Mouse (Mus musculus) G1E-ER4 (cell line): ENCODE data around the gene Tle4. TPM values are rescaled to one million over a fixed set of nuclear protein-coding genes. Genes with fewer than 3 reads are reported as not detected.

Experiments
- GATA1 ChIP-seq: IDR thresholded peaks from one replicate; pipeline ENCODE4 v1.8.0; 2012; ENCODE audit warnings: low read length, inconsistent platforms
- polyA plus RNA-seq: library from polyadenylated mRNA; stranded (reverse); fragments of >175 nt; gene quantifications from 2 replicates; pipeline ENCODE4 v1.2.3, GENCODE M21; 2012

The Tle4 gene
- polyA plus RNA-seq, 1 experiment, result 5.2 TPM

DNA sequence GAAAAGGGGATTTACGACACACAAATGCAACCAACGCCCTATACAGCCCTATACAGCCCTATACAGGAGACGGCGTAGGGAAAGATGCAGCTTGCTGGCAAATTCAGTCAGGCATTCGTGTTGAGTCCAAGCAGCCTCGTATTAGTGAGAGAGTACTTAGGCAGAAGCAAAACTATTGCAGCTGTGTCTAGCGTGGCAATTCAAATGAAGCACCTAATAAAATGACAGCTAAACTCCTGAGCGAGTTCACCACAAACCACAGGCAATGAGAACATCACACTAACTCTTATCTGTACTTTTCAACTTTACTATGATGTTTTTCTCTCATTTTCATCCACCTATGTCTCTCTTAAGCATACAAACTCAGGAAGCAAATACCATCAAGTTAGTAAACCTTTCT, 131.8 kb downstream of the Tle4 start:
- no peak for TF ChIP-seq GATA1

DNA sequence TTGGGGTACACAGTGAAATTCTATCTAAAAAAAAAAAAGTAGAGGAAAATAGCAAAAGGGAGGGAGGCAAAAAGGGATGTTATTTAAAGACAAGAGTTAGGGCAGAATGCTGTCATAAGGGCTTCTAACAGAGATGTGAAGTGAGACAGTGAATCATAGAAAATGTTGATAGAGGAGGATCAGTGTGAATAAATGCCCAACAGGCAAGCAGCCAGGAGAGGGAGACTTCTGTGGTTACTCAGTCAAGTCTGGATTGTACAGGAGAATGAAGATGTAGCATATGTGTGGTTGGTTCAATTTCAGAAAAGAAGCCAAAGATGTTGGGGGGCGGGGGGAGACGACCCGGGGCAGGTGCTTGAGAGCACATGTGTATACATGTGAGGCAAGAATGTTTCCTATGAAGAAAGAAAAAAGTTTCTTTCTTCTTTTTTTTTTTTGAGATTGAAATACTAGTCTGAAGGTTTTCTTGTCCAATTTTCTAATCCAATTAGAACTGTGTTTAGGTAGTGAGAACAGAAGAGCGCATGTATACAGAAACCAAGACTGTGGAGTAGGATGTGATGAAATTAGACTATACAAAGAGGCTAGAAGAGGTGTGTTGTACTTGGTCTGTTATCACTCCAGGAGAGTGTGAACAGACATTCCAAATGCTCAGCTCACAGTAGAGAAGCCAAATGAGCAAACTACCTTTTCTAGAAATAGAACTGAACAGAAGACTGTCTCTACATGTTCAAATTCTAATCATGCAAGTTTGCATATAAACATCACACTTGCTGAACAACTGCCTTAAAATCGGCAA, 134.4 kb downstream of the Tle4 start:
- TF ChIP-seq GATA1, result no peak

GRCm38 (mm10) chr19:14453486-14453885, 144.4 kb downstream of the Tle4 start:
- no peak for TF ChIP-seq GATA1

- TF ChIP-seq GATA1, result no peak
Observed at GRCm38 (mm10) chr19:14451329-14451728, 146.5 kb downstream of the Tle4 start.

DNA sequence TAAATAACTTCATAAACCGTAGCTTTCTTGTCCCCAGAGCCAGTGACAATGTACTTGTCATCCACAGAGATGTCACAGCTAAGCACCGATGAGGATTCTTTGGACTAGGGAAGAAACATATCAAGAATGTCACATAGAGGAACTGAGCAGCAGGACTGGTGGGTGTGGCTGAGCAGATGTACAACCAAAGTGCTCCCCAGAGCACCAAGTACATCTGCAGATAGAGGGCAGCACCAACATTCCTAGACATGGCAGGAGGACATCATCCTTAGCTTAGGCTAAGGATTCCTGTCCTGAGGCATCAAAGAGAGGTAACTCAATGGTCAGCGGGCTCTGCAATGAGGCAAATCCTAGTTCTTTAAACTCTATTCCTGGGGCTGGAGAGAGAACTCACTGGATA, 148.1 kb downstream of the Tle4 start:
- no peak for TF ChIP-seq GATA1

DNA sequence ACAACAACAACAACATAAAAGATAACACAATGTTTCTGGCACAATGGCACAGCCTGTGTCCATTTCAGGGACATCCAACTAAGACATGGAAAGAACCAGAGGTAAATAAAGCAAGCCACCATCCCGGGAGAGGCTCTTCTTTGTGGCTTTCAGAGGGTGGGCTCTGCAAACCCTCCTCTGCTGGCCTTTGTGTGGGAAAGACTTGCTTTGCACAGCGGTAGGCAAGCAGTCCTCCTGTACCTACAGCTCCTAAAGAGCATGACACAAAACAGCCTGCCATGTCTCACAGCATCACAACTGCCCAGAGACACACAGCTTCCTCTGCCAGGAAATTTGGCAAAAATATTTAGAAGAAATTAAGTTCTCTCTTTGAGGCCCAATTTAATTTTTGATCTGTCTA, 149.3 kb downstream of the Tle4 start:
- TF ChIP-seq GATA1, result no peak

DNA sequence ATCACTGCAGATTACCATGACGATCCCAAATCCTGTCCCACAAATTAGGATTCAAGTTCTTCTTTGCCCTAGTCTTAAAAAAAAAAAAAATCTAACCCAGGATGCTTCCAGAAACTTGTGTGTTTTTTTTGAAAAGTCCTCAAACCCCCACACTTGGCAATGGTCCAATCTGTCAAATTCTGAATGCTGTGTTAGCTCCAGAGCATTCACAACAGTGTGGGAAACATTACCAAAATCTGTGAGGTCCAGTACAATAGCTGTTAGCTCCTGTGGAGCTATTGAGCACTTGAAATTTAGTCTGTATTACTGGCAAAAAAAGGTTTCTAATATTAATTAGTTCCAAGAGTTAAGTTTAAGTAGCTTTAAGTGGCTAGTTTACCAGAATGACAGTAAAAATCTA, 150.4 kb downstream of the Tle4 start:
- TF ChIP-seq GATA1, result no peak

GRCm38 (mm10) chr19:14441861-14442260, 156.0 kb downstream of the Tle4 start:
- TF ChIP-seq GATA1, result no peak

DNA sequence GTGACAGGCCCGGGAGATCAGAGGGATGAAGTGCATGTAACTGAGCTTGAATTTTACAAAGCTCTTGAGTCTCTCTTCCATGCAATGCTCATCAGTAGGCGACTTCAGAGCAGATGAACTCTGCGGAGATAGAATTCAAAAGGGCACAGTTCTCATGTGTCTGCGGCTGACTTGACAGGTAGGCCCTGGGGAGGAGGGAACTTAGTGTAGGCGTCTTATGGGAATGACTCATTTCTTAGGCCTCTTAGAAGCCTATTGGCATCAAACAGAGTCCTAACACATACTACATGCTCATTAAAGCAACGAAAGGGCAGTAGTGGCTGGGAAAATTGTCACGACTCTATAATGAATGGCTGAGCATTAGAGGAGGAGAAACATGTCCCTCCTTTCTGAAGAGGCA, 160.6 kb downstream of the Tle4 start:
- no peak for TF ChIP-seq GATA1

- no peak for TF ChIP-seq GATA1
Observed at GRCm38 (mm10) chr19:14436567-14436966, 161.3 kb downstream of the Tle4 start.

- no peak for TF ChIP-seq GATA1
Observed at GRCm38 (mm10) chr19:14435681-14436376, 162.0 kb downstream of the Tle4 start.

DNA sequence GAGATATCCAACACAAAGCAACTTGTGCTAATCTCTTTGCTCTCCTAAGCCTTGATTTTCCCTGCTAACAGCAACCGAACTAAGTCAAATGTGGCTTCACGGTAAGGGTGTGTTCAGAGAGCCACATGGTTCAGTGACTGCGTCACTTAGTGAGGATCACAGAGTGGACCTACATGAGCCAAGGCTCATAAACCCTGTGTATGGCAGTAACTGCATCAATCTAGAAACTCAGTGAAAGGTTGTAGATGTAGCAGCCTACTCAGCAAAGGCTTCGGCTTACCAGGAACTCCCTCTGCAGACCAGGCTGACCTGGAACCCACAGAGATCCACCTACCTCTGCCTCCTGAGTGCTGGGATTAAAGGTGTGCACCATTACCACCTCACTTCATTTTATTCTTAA, 164.0 kb downstream of the Tle4 start:
- TF ChIP-seq GATA1, result no peak

DNA sequence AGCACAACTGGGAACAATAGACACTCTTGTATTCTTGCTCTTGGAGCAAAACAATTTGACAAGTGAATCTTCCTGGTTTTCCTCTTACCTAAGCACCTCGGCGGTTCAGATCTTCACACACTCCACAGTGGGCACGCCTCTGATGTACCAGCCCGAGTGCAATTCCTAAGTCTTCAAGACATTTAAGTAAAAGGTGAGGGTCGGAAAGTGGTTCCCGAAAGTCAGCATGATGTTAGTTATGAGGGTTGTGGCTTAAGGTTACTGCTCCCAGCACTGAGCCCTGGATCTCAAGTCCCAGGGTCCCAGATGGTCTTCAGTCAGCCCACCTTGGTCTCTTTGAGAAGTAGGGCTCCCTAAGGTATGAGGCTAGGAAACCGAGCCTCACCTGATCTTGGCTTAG, 165.4 kb downstream of the Tle4 start:
- TF ChIP-seq GATA1, result no peak

- no peak for TF ChIP-seq GATA1
Observed at GRCm38 (mm10) chr19:14426920-14427319, 170.9 kb downstream of the Tle4 start.

- TF ChIP-seq GATA1, result no peak
Observed at GRCm38 (mm10) chr19:14426244-14426868, 171.5 kb downstream of the Tle4 start.

DNA sequence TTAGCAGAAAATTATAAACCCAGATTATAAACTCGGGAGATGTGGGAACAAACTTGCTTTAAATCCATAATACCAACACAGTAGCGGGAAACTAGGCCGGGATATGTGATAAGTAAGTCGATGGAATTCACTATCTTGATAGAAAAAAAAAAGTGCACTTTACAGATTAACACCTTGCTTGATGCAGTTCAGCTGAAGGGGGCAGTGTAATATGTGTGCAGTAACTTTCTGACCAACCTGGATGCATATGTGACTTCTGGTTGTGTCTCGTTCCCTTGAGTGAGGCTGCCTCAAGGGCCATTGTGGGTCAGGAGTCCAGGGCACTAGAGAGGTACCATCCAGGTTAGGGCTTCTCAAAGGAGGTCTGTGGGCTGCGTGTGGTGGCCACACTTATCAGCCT, 172.7 kb downstream of the Tle4 start:
- TF ChIP-seq GATA1, result no peak
